Mouse (Mus musculus) heart, adult 18-20 months (tissue): Measurements from ENCODE around the gene Cdc37l1. TPM values are rescaled to one million over a fixed set of nuclear protein-coding genes. Genes with fewer than 3 reads are reported as not detected.

Experiments used
- DNase-seq, 2 experiments: peaks; one replicate each; pipeline ENCODE4 v3.0.0; 2021 to 2022; ENCODE audit warnings: mixed read lengths in 1 of 2
- total RNA-seq, 2 experiments: library from RNA; stranded (reverse); gene quantifications; 2 replicates each; pipeline ENCODE4 v1.2.3; 2021

Cdc37l1 gene
- total RNA-seq, 2 experiments from 2014 or later = 63.2 to 82.7 TPM

GRCm38 (mm10) chr19:29008069-29008706 is 18.0 kb downstream of the Cdc37l1 start:
- no peak for DNase-seq

GRCm38 (mm10) chr19:29009046-29009445 is 18.9 kb downstream of the Cdc37l1 start:
- DNase-seq = no peak

- no peak for DNase-seq
These were observed 21.3 kb downstream of the Cdc37l1 start for GRCm38 (mm10) chr19:29011355-29011990.

- no peak for DNase-seq
These were observed 24.4 kb downstream of the Cdc37l1 start for GRCm38 (mm10) chr19:29014466-29015055.

GRCm38 (mm10) chr19:29015410-29016203 is 25.5 kb downstream of the Cdc37l1 start:
- no peak for DNase-seq

- no peak for DNase-seq
These were observed 26.1 kb downstream of the Cdc37l1 start for GRCm38 (mm10) chr19:29016204-29016765.

- DNase-seq = no peak
These were observed 26.6 kb downstream of the Cdc37l1 start for GRCm38 (mm10) chr19:29016786-29017185.

- DNase-seq = no peak
These were observed 29.5 kb downstream of the Cdc37l1 start for GRCm38 (mm10) chr19:29019647-29020046.

GRCm38 (mm10) chr19:29021754-29022345 is 31.7 kb downstream of the Cdc37l1 start:
- no peak for DNase-seq

- DNase-seq = peak; percentile 65 to 77
These were observed 34.3 kb downstream of the Cdc37l1 start for GRCm38 (mm10) chr19:29024391-29024947.

GRCm38 (mm10) chr19:29031788-29032187 is 41.6 kb downstream of the Cdc37l1 start:
- no peak for DNase-seq

- DNase-seq = no peak
These were observed 42.5 kb downstream of the Cdc37l1 start for GRCm38 (mm10) chr19:29032662-29033061.

GRCm38 (mm10) chr19:29037026-29037425 is 46.9 kb downstream of the Cdc37l1 start:
- no peak for DNase-seq

GRCm38 (mm10) chr19:29037541-29037940 is 47.4 kb downstream of the Cdc37l1 start:
- no peak for DNase-seq

GRCm38 (mm10) chr19:29039334-29039733 is 49.2 kb downstream of the Cdc37l1 start:
- DNase-seq = no peak

- no peak for DNase-seq
These were observed 50.1 kb downstream of the Cdc37l1 start for GRCm38 (mm10) chr19:29040206-29040605.

- DNase-seq = no peak
These were observed 52.0 kb downstream of the Cdc37l1 start for GRCm38 (mm10) chr19:29042143-29042542.

- no peak for DNase-seq
These were observed 52.5 kb downstream of the Cdc37l1 start for GRCm38 (mm10) chr19:29042647-29043046.

GRCm38 (mm10) chr19:29044353-29044768 is 54.2 kb downstream of the Cdc37l1 start:
- DNase-seq = no peak

- no peak for DNase-seq
These were observed 55.2 kb downstream of the Cdc37l1 start for GRCm38 (mm10) chr19:29045369-29045768.

- DNase-seq = no peak
These were observed 56.0 kb downstream of the Cdc37l1 start for GRCm38 (mm10) chr19:29045956-29046650.
